Mouse (Mus musculus) lung, embryonic 14.5 days (tissue): Measurements from ENCODE around the gene Ubxn7. TPM values are rescaled to one million over a fixed set of nuclear protein-coding genes. Genes with fewer than 3 reads are reported as not detected.
"Not testable (repeated sequence)": the region's sequence is repeated elsewhere in the genome, so short reads cannot be mapped to it uniquely, and the experiment has no call there.

Source experiments
- ATAC-seq: fragments of 200-750 bp; cut with Nextera tagmentation; 2 replicates; pipeline ENCODE4 v1.8.0; 2017; ENCODE audit warnings: mild to moderate bottlenecking, moderate TSS enrichment, moderate library complexity; ENCODE audit not compliant: insufficient read depth
- DNase-seq: peaks from one replicate; pipeline ENCODE4 v3.0.0-alpha.2; 2015
- H3K27ac ChIP-seq: fragments of 300-500 bp; sonication (generic); 2 replicates; pipeline ENCODE4 v1.5.1; 2014; ENCODE audit warnings: low read depth, mild to moderate bottlenecking, moderate library complexity
- H3K27me3 ChIP-seq: fragments of 300-500 bp; sonication (generic); 2 replicates; pipeline ENCODE4 v1.6.1; 2014; ENCODE audit warnings: low read length, control low read depth; ENCODE audit not compliant: insufficient read depth
- H3K36me3 ChIP-seq: fragments of 300-500 bp; sonication (generic); 2 replicates; pipeline ENCODE4 v1.6.1; 2014; ENCODE audit warnings: control low read depth; ENCODE audit not compliant: insufficient read depth
- H3K4me1 ChIP-seq: fragments of 300-500 bp; sonication (generic); 2 replicates; pipeline ENCODE4 v1.6.1; 2014; ENCODE audit warnings: antibody characterized with exemption, control low read depth; ENCODE audit not compliant: insufficient read depth
- H3K4me2 ChIP-seq: fragments of 300-500 bp; sonication (generic); 2 replicates; pipeline ENCODE4 v1.6.1; 2014; ENCODE audit warnings: mild to moderate bottlenecking
- H3K4me3 ChIP-seq: fragments of 300-500 bp; sonication (generic); 2 replicates; pipeline ENCODE4 v1.5.1; 2014; ENCODE audit warnings: low read depth, low read length
- H3K9ac ChIP-seq: fragments of 300-500 bp; sonication (generic); 2 replicates; pipeline ENCODE4 v1.6.1; 2014
- H3K9me3 ChIP-seq: fragments of 300-500 bp; sonication (generic); 2 replicates; pipeline ENCODE4 v1.6.1; 2016; ENCODE audit warnings: low read depth, low read length, control low read depth
- CTCF ChIP-seq: IDR thresholded peaks from 2 replicates; pipeline ENCODE4 v1.5.1; 2016; ENCODE audit warnings: antibody characterized with exemption, low read depth
- WGBS: fragments of 180-500 bp; shearing (Covaris S2); extraction: QIAGEN DNeasy Blood & Tissue Kit; methylation state at CpG from one replicate; pipeline ENCODE4 v1.1.7; 2014; 5-methylcytosine and 5-hydroxymethylcytosine counted together
- polyA plus RNA-seq: library from polyadenylated mRNA; unstranded; fragments of >200 nt; fragmentation: Nextera tagmentation; extraction: Ambion mirVana; gene quantifications from 2 replicates; pipeline ENCODE4 v1.2.1, GENCODE M21; 2014

Gene Ubxn7
- polyA plus RNA-seq: 20.8 and 23.2 TPM in 2 replicates

GRCm38 (mm10) chr16:32332040-32332555, at the start of gene Ubxn7:
Gene Ubxn7 (plus strand): TSS chr16:32332257.
- H3K36me3 ChIP-seq: no peaks in the 10 kb centered on the region
- peak within 1 kb of the TSS; percentile 97 for H3K9ac ChIP-seq
- H3K4me2 ChIP-seq: peak within 1 kb of the TSS; percentile 56
- H3K9me3 ChIP-seq: no peaks in the 10 kb centered on the region
- under 1% methylated on average over 40 of the region's 52 CpGs for WGBS
- peak within 1 kb of the TSS; percentile 99 for H3K4me3 ChIP-seq
- DNase-seq: peak; percentile 99
- TF ChIP-seq CTCF: no peak
- no peaks in the 10 kb centered on the region for H3K27me3 ChIP-seq
- peak; percentile 96 for ATAC-seq
- H3K4me1 ChIP-seq: no peaks in the 10 kb centered on the region
- peak within 1 kb of the TSS; percentile 95 for H3K27ac ChIP-seq

GRCm38 (mm10) chr16:32282608-32283007, 49.4 kb upstream of the Ubxn7 start:
- no peaks in the 10 kb centered on the region for H3K27me3 ChIP-seq
- no peak for ATAC-seq
- no peak for TF ChIP-seq CTCF
- H3K9me3 ChIP-seq: peaks cover 5% of the 10 kb centered on the region; the same call in 1 of the 2 replicates
- no peak overlapping the region for H3K4me2 ChIP-seq
- H3K36me3 ChIP-seq: peaks cover 67% of the 10 kb centered on the region
- H3K9ac ChIP-seq: no peak overlapping the region
- no peak overlapping the region for H3K27ac ChIP-seq
- DNase-seq: no peak
- no peak overlapping the region for H3K4me3 ChIP-seq
- 0 out of 2 replicates have a peak, but pooled peaks cover 4% of the 10 kb centered on the region for H3K4me1 ChIP-seq

GRCm38 (mm10) chr16:32291821-32292220, 40.2 kb upstream of the Ubxn7 start:
- peaks cover 58% of the 10 kb centered on the region for H3K36me3 ChIP-seq

GRCm38 (mm10) chr16:32299617-32300016, 32.4 kb upstream of the Ubxn7 start:
- not testable (repeated sequence) for ATAC-seq, H3K9me3 ChIP-seq, H3K27me3 ChIP-seq, H3K4me3 ChIP-seq, H3K9ac ChIP-seq, H3K27ac ChIP-seq, H3K4me1 ChIP-seq, H3K4me2 ChIP-seq, DNase-seq
- WGBS: 96% methylated on average over 4 of the region's 4 CpGs
- peaks cover 59% of the 10 kb centered on the region for H3K36me3 ChIP-seq

More at GRCm38 (mm10) chr16:32291821-32292220, 40.2 kb upstream of the Ubxn7 start:
- ATAC-seq (no peak), DNase-seq (no peak)
- Histone ChIP-seq H3K27ac (no peak overlapping the region), H3K4me2 (no peak overlapping the region), H3K9ac (no peak overlapping the region), H3K27me3 (no peaks in the 10 kb centered on the region), H3K4me3 (no peak overlapping the region), H3K4me1 (no peaks in the 10 kb centered on the region), H3K9me3 (no peaks in the 10 kb centered on the region)
- WGBS: 89% methylated on average over 4 of the region's 4 CpGs
- no peak for TF ChIP-seq CTCF

GRCm38 (mm10) chr16:32303046-32303445, 29.0 kb upstream of the Ubxn7 start:
- Histone ChIP-seq H3K9ac (no peak overlapping the region), H3K4me2 (no peak overlapping the region), H3K4me1 (no peaks in the 10 kb centered on the region), H3K27ac (no peak overlapping the region), H3K36me3 (peaks cover 35% of the 10 kb centered on the region), H3K9me3 (no peaks in the 10 kb centered on the region), H3K4me3 (no peak overlapping the region), H3K27me3 (no peaks in the 10 kb centered on the region)
- WGBS: 47% methylated on average over 1 of the region's 1 CpGs
- ATAC-seq: no peak
- no peak for TF ChIP-seq CTCF
- no peak for DNase-seq

- H3K4me3 ChIP-seq: no peak overlapping the region
- ATAC-seq (no peak), DNase-seq (no peak)
- H3K27me3 ChIP-seq: no peaks in the 10 kb centered on the region
- no peak overlapping the region for H3K9ac ChIP-seq
- peaks cover 27% of the 10 kb centered on the region for H3K36me3 ChIP-seq
- H3K4me2 ChIP-seq: no peak overlapping the region
- H3K9me3 ChIP-seq: no peaks in the 10 kb centered on the region
- H3K27ac ChIP-seq: no peak overlapping the region
- H3K4me1 ChIP-seq: no peaks in the 10 kb centered on the region
- WGBS: 90% methylated on average over 7 of the region's 7 CpGs
- TF ChIP-seq CTCF: no peak
Observed at GRCm38 (mm10) chr16:32303886-32304285, 28.2 kb upstream of the Ubxn7 start.

GRCm38 (mm10) chr16:32311970-32312369, 20.1 kb upstream of the Ubxn7 start:
- 81% methylated on average over 4 of the region's 4 CpGs for WGBS
- no peak for TF ChIP-seq CTCF
- H3K4me2 ChIP-seq: no peak overlapping the region

GRCm38 (mm10) chr16:32312386-32312785, 19.7 kb upstream of the Ubxn7 start:
- H3K27me3 ChIP-seq: no peaks in the 10 kb centered on the region
- TF ChIP-seq CTCF: no peak
- no peaks in the 10 kb centered on the region for H3K4me1 ChIP-seq
- no peak overlapping the region for H3K9ac ChIP-seq
- DNase-seq (no peak), ATAC-seq (no peak)
- H3K36me3 ChIP-seq: no peaks in the 10 kb centered on the region
- H3K27ac ChIP-seq: no peak overlapping the region
- no peaks in the 10 kb centered on the region for H3K9me3 ChIP-seq
- no peak overlapping the region for H3K4me3 ChIP-seq
- 37% methylated on average over 5 of the region's 5 CpGs for WGBS
- no peak overlapping the region for H3K4me2 ChIP-seq

More at GRCm38 (mm10) chr16:32311970-32312369, 20.1 kb upstream of the Ubxn7 start:
- Histone ChIP-seq H3K9me3 (no peaks in the 10 kb centered on the region), H3K27me3 (no peaks in the 10 kb centered on the region), H3K4me3 (no peak overlapping the region), H3K4me1 (no peaks in the 10 kb centered on the region), H3K27ac (no peak overlapping the region), H3K9ac (no peak overlapping the region), H3K36me3 (no peaks in the 10 kb centered on the region)
- ATAC-seq: no peak
- DNase-seq: no peak
